Mouse (Mus musculus): ENCODE measurements around the gene Tex21.
A peak's percentile ranks its signal among the peaks of the same experiment; 100 is the strongest.

GRCm38 (mm10) chr12:76290271-76290670 lies 43.7 kb upstream of the Tex21 start:
- peak; percentile 57 for TF ChIP-seq CTCF (IDR thresholded peaks at IDR 0.05; ENCODE audit: low read depth)
- TF ChIP-seq EP300 (optimal IDR thresholded peaks at IDR 0.05) = no peak
